Mouse (Mus musculus) skeletal muscle tissue, adult 2 months (tissue): ENCODE data around the gene Shb.

ENCODE experiments used
- DNase-seq: peaks from one replicate; pipeline ENCODE4 v3.0.0-alpha.2; 2012; ENCODE audit warnings: low read depth, low spot score

Shb gene

DNA sequence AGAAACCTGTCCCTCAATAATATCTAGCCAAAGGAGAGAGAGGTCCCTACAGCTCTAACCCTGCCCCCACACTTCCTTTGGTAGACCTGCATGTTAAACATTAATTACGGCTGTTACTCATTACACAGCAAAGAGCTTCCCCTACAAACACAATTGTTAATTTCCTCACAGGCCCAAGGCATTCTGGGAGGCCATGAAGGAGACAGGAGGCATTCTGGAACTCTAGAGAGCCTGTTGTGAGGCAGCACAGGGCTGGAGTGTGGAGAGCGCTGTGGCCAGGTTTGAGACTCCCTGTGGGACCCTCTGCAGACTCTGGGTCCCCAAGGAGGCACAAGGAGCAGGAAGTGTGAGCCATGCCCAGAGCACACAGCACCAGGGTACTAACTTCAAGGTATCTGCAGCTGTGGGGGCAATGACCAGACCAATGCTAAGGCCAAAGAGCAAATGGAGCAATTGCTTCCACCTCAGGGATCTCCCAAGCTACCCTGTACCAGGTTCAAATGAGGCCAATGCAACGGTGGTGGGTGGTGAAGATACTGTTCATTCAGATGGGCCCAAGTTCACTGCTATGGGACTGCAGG is 78.9 kb downstream of the Shb start:
- DNase-seq = no peak

DNA sequence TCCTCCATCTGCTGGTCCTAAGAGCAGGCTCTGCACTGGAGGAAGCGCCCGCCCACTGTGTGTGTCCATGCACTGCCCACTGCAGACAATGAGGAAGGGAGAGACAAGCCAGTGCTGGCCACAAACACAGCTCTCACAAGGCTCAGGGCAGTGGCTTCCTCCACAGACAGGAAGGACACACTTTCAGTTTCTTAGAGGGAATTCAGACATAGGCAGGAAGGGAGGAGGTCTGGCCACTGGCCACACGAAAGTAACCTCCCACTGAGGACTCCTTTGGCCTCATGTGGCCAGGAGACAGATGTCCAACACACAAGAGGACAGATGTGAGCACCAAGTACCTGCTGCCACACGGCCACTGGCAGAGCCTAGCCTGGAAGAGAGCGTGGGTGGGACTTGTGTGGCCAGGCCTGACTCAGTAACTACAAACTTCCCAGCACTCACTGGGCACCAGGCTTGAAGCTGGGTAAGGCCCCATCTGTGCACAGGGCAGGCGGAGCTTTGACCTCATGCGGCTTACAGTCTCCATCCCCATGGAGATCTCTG is 79.6 kb downstream of the Shb start:
- DNase-seq = peak; percentile 59

DNA sequence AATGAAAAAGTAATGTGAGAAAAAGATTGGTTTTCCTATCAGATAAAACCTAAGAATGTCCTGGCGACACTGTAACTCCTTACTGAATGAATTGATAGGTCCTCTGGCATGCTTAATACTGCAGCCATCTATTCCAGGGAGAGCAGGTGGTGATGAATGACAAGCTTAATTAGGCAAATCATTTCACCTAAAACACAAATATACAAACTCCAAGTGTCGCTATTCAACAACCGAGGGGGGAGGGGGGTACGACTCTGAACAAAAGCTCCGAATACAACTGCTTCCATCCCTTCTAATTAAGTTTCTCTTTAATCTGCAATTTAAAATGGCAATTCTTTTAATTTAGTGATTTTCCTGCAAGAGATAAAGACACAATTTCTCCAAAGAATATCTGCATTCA is 83.3 kb downstream of the Shb start:
- DNase-seq = no peak

DNA sequence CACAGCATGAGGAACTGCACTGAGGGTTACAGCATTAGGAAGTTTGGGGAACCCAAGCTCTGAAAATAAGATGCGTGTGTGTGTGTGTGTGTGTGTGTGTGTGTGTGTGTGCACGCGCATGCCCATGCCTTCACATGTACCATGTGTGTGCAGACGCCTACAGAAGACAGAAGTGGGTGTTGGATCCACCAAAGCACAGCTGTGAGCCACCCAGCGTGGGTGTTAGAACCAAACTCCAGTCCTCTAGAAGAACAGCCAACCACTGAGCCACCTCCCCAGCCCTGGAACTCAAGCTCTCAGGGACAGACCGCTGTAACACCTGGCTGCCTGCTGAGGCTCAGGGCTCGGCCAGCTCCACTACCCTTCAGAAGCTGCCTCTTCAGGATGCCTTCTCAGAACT is 83.8 kb downstream of the Shb start:
- DNase-seq = no peak

DNA sequence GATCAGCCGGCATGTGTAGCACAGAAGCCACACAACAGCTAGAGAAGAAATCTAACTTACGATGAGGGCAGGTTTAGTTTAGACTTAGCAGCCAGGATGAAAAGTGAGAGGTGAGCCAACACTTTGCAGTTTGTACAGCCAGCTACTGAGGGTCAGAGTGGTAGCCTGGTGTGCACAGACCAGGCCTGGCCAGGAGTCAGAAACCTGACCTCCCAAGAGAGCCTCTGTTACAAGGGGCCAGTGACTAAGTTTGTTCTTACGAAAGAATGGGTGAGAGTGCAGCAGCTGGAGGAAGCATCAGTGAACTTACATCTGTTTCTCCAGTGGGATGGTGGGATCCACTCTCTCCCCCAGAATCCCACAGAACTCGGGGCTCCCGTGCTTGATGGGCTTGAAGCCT is 85.1 kb downstream of the Shb start:
- peak; percentile 37 for DNase-seq

DNA sequence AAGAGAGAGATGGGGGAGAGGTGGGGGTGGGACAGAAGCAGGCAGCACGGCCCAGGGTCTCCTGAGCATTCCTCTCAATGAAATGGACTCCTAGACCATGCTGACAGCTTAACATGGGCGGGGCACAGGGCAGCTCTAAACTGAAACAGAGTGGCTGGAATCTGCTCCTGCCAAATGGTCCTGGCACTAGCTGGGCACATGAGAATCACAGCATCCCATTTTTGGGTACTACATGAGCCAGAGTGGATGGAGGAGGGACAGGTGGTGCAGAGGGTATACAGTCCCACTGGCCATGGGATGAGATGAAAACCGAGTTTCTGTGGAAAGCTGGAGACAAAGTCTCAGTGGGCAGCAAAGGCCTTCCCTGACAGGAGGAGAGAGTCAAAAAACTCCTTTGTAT is 87.0 kb downstream of the Shb start:
- DNase-seq = no peak

DNA sequence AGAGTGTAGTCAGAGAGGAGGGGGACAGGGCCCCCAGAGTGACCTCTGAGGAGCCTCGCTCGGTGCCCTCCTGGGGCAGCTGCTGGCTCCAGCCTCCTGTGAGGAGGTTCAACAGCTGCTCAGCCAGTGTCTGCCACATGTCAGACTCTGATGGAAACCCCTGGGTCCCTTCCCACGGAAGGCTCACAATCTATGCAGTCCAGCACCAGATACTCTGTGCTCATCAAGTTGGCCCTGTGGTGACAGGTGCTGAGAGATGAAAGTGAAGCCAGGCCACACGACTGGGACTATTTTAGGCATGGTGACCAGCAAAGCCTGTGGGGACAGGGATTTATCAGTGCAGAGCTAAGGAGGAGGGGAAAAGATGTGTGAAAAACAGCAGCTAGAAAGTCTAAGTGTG is 87.5 kb downstream of the Shb start:
- peak; percentile 60 for DNase-seq

DNA sequence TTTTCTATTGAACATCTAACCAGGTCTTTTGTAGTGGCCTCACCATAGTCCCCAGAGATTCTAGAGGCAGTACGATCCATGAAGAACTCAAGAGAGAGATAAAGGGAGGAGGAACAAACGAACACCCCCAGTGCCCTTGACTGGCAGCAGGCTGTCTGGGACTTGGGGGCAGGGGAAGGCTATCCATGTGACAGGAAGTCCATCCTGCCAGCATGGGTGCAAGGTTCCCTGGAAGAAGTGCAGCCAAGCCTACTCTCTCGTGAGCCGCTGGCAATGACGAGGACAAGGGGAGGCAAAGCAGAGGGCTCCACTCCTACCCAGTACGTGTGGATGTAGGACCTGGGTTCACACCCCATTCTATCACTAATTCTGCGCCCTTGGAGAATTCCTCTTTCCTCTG is 88.6 kb downstream of the Shb start:
- DNase-seq = no peak

DNA sequence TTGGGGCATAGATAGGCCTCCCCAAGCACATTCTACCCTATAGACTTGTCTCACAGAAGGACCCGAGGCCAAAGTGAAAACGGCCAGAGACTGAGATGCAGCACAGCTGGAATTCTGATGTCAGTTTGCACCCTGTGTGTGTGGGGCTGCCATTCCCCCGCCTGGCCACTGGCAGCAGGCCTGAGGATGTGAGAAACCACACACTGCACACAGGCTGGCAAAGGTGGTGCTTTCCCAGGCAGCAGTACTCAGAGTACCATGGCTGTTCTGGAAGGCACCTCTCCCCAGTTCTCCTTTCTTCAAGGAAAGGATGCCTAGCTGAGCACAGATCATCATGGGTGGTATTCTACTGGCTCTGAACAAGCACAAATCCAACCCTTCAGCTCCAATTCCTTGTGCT is 90.0 kb downstream of the Shb start:
- DNase-seq = no peak

DNA sequence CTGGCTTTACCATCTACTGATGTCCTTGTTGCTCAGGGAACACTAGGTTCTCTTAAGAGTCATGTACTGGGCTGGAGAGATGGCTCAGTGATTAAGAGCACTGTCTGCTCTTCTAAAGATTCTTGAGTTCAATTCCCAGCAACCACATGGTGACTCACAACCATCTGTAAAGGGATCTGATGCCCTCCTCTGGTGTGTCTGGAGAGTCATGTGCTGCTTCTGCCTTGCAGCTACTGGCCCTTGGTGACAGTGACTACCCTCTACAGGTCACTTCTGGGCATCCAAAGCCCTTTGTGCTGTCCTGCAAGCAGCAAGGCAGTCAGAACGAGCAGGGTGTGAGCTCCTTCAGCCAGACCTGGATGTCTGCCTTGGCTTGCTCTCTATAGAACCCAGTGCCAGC is 90.5 kb downstream of the Shb start:
- DNase-seq = no peak

DNA sequence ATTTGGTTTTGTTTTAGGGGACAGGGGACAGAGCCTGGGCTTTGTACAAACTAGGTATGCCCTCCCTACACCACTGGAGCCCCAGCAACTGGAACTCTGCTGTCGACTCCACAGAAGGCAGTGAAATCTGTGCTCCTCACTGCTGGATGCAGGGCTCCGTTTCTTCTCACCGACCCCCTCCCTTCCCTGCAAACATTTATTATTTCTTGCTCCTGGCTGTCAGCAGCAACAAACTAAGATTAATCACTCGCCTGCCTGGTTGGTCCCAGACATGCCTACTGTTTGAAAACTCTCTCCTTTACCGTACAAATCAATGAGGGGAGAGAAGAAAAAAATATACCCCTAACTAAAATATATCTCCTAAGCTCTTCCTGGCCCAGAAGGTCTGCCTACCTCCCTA is 93.0 kb downstream of the Shb start:
- no peak for DNase-seq

DNA sequence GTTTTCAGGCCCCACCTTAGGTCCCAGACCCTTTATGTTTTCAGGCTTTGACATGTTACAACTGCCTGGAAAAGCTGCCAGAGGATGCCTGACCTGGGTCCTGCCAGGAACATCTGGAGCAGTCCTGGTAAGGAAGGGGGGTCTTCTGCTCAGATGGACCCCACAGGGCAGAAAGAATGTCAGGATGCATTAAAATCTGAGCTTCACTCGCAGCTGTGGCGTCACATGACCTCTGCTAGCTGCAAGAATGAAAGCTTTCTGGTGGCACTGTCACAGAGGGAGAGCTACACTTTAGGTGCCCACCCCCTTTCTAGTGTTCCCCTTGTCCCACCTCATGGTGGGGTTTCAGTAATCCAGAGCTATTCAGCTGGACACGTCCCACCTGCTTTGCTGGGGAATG is 95.3 kb downstream of the Shb start:
- DNase-seq = no peak

DNA sequence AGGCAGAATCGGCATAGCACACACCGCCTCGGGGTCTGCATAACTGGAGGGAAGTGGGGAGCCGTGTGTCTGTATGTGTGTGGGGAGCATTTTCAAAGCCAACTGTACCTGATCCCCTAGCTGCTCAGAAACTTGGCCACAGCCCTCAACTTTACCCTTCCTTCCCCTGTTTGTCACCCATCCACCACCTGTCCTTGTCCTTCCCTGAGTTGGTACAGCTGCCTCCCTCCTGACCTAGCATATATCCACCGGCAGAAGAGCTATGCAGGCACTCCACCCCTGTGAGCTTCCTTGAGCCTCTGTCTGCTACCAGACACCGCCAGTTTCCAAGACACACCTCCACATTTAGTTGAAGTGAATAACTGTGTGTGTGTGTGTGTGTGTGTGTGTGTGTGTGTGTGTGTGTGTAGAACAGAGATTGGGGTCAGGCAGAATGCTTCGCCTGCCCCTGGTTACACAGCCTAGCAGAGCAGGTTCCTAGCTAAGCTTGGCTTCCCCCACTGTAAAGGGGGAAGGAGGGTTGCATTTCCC is 95.8 kb downstream of the Shb start:
- DNase-seq = no peak

DNA sequence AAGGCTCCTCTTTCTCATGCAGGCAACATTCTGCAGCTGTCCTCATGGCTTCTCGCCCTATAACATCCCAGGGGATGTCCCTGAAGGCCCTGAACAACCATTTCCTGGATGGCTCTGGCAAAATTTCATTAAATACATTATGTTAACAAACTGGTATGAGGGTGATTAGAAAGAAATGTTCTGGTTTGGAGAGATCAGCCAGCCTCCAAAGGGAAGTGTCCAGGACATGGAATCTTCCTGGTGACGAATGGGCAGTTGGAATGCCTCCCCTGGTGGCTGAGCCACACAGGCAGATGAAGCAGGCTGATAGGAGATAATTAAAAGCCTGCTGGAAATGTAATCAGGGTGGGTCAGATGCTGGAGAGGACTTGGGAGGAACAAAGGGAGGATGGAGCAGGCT is 96.4 kb downstream of the Shb start:
- DNase-seq = no peak

DNA sequence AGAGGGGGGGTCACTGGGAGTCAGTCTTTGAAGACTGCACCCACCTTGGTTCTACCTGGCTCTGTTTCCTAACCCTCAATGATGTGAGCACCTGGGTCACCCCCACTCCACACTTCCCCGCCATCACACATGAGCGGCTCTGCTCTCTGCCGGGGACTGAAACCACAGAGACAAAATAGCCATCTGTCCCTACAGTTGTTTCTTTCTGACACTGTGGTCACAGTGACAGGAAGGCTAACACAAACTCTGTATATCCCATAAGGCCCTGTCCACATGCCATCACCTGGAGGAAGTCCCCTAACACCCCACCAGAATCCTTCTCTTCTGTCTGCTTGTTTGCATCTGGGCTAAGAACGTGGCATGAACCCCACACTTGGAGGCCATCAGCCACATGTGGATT is 97.6 kb downstream of the Shb start:
- DNase-seq = no peak

DNA sequence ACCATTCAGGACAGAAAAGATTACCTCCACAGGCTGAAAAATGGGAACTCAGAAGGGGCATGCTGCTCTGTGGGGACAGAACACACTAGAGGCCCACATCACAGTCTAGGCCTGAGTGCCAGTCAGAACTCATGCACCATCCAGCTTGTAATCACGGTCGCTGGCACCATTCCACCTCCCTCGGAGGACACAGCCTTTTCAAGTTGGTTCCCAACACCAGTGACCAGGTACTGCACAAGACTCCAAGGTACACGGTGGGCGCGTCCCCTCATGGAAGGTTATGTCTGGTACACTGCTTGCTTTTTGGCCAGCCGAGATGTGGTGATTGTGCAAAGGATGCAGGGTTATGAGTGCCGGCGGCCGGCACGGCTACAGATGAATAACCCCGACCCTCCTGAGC is 98.2 kb downstream of the Shb start:
- no peak for DNase-seq

DNA sequence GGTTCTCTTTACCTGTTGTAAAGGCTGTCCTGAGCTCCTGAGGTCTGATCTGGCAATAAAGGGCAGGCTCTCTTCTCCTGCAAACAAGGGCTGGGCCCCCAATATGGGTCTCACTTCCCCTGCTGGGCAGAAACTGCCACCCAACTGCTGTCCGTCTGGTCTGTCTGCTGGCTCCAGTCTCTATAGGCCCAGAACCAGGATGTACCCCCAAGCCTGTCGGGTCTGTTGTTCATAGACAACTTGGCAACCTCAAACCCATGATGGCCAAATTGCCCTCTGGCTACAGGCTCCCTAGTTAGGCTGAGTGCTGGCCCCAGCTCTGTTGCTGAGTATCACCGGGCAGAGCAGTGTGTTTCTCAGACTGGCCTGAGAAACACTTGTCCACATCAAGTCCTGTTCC is 100.5 kb downstream of the Shb start:
- no peak for DNase-seq

DNA sequence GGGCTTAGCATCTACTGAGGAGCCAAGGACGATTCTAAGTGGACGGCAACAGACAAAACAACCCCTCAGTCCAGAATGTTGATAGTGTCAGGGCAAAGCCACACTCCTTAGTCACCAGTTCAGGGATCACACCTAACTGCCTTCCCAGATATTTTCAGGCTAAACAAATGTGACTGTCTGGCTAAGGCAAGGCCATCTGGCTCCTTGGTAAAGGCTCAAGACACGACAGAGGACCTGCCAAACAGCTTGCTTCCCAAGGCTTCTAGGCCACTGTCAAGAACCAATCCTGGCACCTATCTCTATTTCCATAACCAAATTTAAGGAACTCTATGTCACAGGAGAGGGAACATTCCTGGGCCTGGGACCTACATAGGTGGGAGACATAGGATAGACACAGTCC is 101.0 kb downstream of the Shb start:
- DNase-seq = no peak

DNA sequence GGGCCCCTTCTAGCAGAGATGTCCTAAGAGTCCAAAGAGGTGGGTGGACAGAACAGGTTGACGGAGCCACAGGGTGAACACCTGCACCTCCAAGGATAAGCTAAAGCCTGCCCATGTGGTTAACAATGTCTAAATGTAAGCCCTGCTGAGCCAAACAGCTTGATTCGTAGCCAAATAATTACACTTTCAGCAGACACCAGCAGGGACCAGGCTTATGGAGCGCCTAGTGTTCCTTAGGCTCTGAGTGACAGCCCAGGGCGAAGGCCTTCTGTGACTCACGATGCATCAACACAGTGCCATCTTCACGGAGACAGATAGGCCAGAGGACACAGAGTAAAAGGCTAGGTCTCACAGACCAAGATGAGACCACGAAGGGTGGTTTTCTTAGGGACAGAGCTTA is 102.8 kb downstream of the Shb start:
- DNase-seq = no peak

DNA sequence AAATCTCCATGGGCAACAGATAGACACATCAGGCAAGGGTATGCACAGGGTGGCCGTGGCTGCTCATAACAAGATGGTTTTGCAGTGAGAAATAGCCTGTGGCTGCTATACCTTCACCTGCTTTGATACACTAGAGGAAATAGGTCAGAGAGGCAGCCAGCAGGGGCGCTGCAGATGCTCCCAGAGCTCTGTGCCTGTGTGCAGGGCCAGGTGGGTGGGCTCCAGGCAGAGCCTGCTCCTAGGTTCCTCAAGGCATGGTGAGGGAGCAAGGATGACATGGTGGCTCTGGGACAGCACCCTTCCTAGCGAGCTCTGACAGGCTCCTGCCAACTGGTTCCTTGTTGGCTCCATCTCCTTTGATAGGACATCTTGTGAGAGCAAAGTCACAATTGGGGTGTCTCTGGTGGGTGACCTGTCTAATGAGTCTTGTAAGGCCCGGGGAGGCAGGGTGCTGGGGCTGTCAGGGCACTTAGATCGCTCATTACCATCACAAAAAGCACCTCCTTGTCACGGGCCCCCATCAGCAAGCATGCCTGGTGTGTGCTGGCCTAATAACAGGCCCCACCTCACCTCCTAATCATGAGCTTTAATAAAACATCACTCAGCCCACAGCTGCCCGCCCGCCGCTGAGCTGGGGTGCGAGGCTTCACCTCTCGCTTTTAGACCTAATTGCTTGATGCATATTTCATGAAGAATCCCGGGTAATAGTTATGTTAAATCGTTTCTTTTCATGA is 105.4 kb downstream of the Shb start:
- DNase-seq = no peak

DNA sequence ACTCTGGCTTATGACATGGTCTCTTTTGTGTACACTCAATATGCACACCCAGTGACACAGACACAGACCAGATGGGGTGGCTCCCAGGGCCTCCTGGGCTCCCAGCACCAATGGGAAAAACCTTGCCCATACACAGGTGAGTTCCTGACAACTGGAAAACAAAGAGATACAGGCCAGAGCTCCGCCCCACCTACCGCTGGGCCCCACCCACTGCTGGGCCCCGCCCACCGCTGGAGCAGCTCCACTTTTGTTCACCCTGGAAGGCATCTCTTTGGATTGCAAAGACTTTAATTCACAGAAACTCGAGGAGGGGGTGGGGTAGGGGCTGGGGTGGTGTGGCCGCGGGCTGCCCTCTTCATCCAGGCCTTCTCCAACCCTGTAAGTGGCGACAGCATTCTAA is 108.9 kb downstream of the Shb start:
- DNase-seq = no peak

DNA sequence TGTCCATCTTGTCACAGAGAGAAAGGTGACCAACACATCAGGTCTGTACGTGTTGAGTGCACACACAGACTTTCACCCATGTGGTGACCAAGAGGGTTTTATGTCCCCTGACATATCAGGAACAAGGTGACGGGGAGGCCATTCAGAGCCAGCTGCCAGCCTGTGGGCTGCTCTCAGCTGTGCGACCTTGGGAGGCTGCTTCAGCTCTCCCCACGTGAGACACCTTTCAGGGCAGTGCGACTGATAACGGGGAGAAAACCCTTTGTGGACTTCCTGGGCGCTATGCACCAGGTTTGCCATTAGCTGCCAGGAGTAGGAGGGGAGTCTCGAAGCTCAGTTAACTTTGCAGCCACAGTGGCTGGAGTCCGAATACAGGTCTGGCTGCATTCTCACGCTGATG is 109.6 kb downstream of the Shb start:
- DNase-seq = no peak

DNA sequence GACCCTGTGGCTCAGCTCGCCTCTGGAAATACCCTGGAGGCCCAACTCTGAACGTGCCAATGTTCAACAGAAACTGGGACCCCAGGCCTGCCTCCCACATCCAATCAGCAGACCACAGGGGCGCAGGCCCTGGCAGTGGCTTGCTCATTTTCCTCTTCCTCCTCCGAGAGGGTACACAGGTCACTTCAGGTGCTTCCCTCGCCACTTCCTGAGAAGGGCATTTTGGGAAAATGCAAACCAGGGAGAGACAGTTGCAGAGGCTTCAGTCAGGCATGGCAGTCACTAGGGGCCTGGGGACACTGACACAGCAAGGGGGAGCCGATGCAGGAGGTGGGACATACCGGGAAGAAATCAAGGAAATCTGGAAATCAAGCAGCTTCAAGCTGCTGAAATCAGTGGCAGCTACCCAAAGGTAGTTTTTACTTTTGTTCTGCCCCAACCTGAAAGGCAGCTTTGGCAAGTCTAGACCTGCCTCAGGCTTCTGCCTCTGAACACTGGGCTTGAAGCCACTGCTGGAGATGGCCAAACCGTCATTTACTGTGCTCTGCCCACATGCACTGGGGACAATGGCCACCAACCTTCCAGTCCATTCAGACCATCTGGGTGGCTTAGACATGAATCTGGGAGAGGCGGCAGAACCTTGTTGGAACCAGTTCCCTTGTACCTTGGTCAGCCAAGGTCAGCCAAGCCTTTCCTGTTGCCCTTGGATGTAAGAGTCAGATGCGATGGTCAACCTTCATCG is 110.6 kb downstream of the Shb start:
- no peak for DNase-seq
